ENCODE assay signal across 19 mouse cellular contexts in genomic region chr2:124607986-124608385, GRCm38 (mm10).
DNase-seq lines count a peak whose midpoint lies in the region; ATAC-seq and TF ChIP-seq lines count a peak whose summit lies in the region.
"Had no signal": no experiment of that assay in that cellular context is flagged by ENCODE, and none has a peak within 500 bp of the region (broad histone marks: within the 10 kb centered on the region; RNA-seq: fewer than 3 reads in every experiment).

No protein-coding gene starts in this region.

- no peaks in the 10 kb centered on the region for H3K36me3 ChIP-seq in heart, embryonic 10.5 days
- H3K36me3 ChIP-seq in liver, postnatal 0 days (replicated peaks; ENCODE audit: insufficient read depth, low read length) = no peaks in the 10 kb centered on the region
- no peaks in the 10 kb centered on the region for H3K36me3 ChIP-seq in liver, embryonic 12.5 days
- no peaks in the 10 kb centered on the region for H3K36me3 ChIP-seq in intestine, postnatal 0 days (ENCODE audit: control insufficient read depth, insufficient read depth)
- H3K36me3 ChIP-seq: embryonic facial prominence, embryonic 13.5 days; forebrain, embryonic 12.5 days; heart, embryonic 15.5 days; hindbrain, embryonic 12.5 days had no signal

- 0 out of 2 replicates have a peak, but pooled peaks have one; percentile 22 for ATAC-seq in liver, postnatal 0 days
- ATAC-seq in liver, embryonic 12.5 days = no peak; the same call in 1 of the 2 replicates
- ATAC-seq in intestine, postnatal 0 days = no peak
- ATAC-seq: forebrain, embryonic 16.5 days; hindbrain, embryonic 16.5 days; inflammation-experienced regulatory T-cells, adult 6 months had no signal

- no peak for TF ChIP-seq EP300 in liver, postnatal 0 days (IDR thresholded peaks at IDR 0.05; ENCODE audit: low read depth)

- no peak overlapping the region for H3K9ac ChIP-seq in liver, postnatal 0 days (replicated peaks)
- H3K9ac ChIP-seq in liver, embryonic 12.5 days = no peak overlapping the region
- no peak overlapping the region for H3K9ac ChIP-seq in intestine, postnatal 0 days (ENCODE audit: low read depth, low read length)
- H3K9ac ChIP-seq: embryonic facial prominence, embryonic 13.5 days; forebrain, embryonic 12.5 days; heart, embryonic 15.5 days; hindbrain, embryonic 12.5 days had no signal

- H3K9me3 ChIP-seq in heart, embryonic 10.5 days = no peaks in the 10 kb centered on the region
- H3K9me3 ChIP-seq in liver, postnatal 0 days (ENCODE audit: low read length) = no peaks in the 10 kb centered on the region
- no peaks in the 10 kb centered on the region for H3K9me3 ChIP-seq in liver, embryonic 12.5 days (replicated peaks)
- H3K9me3 ChIP-seq in intestine, postnatal 0 days (ENCODE audit: control insufficient read depth) = no peaks in the 10 kb centered on the region
- H3K9me3 ChIP-seq: embryonic facial prominence, embryonic 13.5 days; forebrain, embryonic 12.5 days; heart, embryonic 15.5 days; hindbrain, embryonic 12.5 days had no signal

- peaks cover 42% of the 10 kb centered on the region for H3K4me1 ChIP-seq in heart, embryonic 10.5 days
- peaks cover 9% of the 10 kb centered on the region for H3K4me1 ChIP-seq in liver, postnatal 0 days (ENCODE audit: insufficient read depth)
- H3K4me1 ChIP-seq in liver, embryonic 12.5 days = 0 out of 2 replicates have a peak, but pooled peaks cover 4% of the 10 kb centered on the region
- peaks cover 12% of the 10 kb centered on the region for H3K4me1 ChIP-seq in intestine, postnatal 0 days (replicated peaks; ENCODE audit: control insufficient read depth, insufficient read depth, low read length)
- H3K4me1 ChIP-seq in lung, adult 2 months (ENCODE audit: control insufficient read depth, insufficient read depth, low read length) = no peaks in the 10 kb centered on the region; the same call in 1 of the 2 replicates

- peak overlapping the region; percentile 37; the same call in 1 of the 2 replicates for H3K27ac ChIP-seq in heart, embryonic 10.5 days
- H3K27ac ChIP-seq in liver, postnatal 0 days (ENCODE audit: low read depth) = no peak overlapping the region
- no peak overlapping the region for H3K27ac ChIP-seq in liver, embryonic 12.5 days
- H3K27ac ChIP-seq in intestine, postnatal 0 days (ENCODE audit: low read depth, low read length) = peak overlapping the region; percentile 99
- H3K27ac ChIP-seq: embryonic facial prominence, embryonic 13.5 days; forebrain, embryonic 12.5 days; heart, embryonic 15.5 days; hindbrain, embryonic 12.5 days had no signal

- no peaks in the 10 kb centered on the region for H3K27me3 ChIP-seq in heart, embryonic 10.5 days (ENCODE audit: insufficient read depth, poor library complexity, severe bottlenecking)
- H3K27me3 ChIP-seq in liver, postnatal 0 days (ENCODE audit: insufficient read depth, low read length) = peaks cover 17% of the 10 kb centered on the region
- peaks cover 49% of the 10 kb centered on the region for H3K27me3 ChIP-seq in liver, embryonic 12.5 days (replicated peaks)
- no peaks in the 10 kb centered on the region for H3K27me3 ChIP-seq in intestine, postnatal 0 days (replicated peaks; ENCODE audit: control insufficient read depth, insufficient read depth, low read length)
- H3K27me3 ChIP-seq: heart, embryonic 15.5 days had no signal

- H3K4me3 ChIP-seq in heart, embryonic 10.5 days = no peak overlapping the region
- no peak overlapping the region for H3K4me3 ChIP-seq in liver, postnatal 0 days (ENCODE audit: low read depth, low read length)
- no peak overlapping the region for H3K4me3 ChIP-seq in liver, embryonic 12.5 days
- no peak overlapping the region for H3K4me3 ChIP-seq in intestine, postnatal 0 days (ENCODE audit: low read depth, low read length)
- H3K4me3 ChIP-seq in lung, adult 2 months (replicated peaks; ENCODE audit: extremely low read depth, low read depth, low read length) = no peak overlapping the region
- H3K4me3 ChIP-seq: embryonic facial prominence, embryonic 13.5 days; forebrain, embryonic 12.5 days; heart, embryonic 15.5 days; hindbrain, embryonic 12.5 days had no signal

- WGBS in heart, embryonic 10.5 days = 43% methylated on average over 5 of the region's 5 CpGs
- WGBS in liver, postnatal 0 days (ENCODE audit: insufficient replicate concordance) = 42% methylated on average over 5 of the region's 5 CpGs
- WGBS in liver, embryonic 12.5 days (ENCODE audit: insufficient replicate concordance) = 46% methylated on average over 5 of the region's 5 CpGs
- WGBS in intestine, postnatal 0 days = 48% methylated on average over 5 of the region's 5 CpGs
- 66% methylated on average over 5 of the region's 5 CpGs for WGBS in lung, adult 2 months

- no peak for TF ChIP-seq POLR2A in lung, adult 2 months (IDR thresholded peaks at IDR 0.05; ENCODE audit: borderline replicate concordance, extremely low read depth, low read depth, low read length)

- 0 out of 2 replicates have a peak overlapping the region, but pooled peaks have one; percentile 9 for H3K4me2 ChIP-seq in liver, postnatal 0 days (ENCODE audit: low read depth, low read length)
- no peak overlapping the region for H3K4me2 ChIP-seq in liver, embryonic 12.5 days
- 0 out of 2 replicates have a peak overlapping the region, but pooled peaks have one; percentile 13 for H3K4me2 ChIP-seq in intestine, postnatal 0 days (replicated peaks; ENCODE audit: low read depth)
- H3K4me2 ChIP-seq: embryonic facial prominence, embryonic 13.5 days; forebrain, embryonic 12.5 days; heart, embryonic 11.5 days; heart, embryonic 15.5 days; hindbrain, embryonic 12.5 days had no signal

- TF ChIP-seq CTCF in liver, postnatal 0 days (IDR thresholded peaks at IDR 0.05; ENCODE audit: low read depth) = no peak
- TF ChIP-seq CTCF in intestine, postnatal 0 days (IDR thresholded peaks at IDR 0.05; ENCODE audit: low read depth) = no peak
- no peak for TF ChIP-seq CTCF in lung, adult 2 months (IDR thresholded peaks at IDR 0.05; ENCODE audit: insufficient read depth, low read length)

- no peak for DNase-seq in heart, embryonic 10.5 days (ENCODE audit: low spot score)
- no peak for DNase-seq in heart, adult 9 months (ENCODE audit: low spot score in 2 of 2)
- no peak for DNase-seq in liver, postnatal 0 days
- no peak for DNase-seq in lung, adult 2 months
- no peak for DNase-seq in lung, postnatal 14 days
- DNase-seq: cerebellum, adult 11 months; cerebellum, adult 8-10 months; cerebellum, postnatal 25 days; gastrocnemius, postnatal 14 days had no signal

Comparison
In these comparisons a context has a peak if more than half of its experiments do, and no peak if none do; other contexts are left out.
1. H3K27ac ChIP-seq: peak in heart, embryonic 10.5 days (single experiment) and intestine, postnatal 0 days (single experiment); none in liver, postnatal 0 days (single experiment) and liver, embryonic 12.5 days (single experiment).